Mouse (Mus musculus) left cerebral cortex, adult 11 months (tissue): ENCODE data around the gene Brs3.
A peak's percentile ranks its signal among the peaks of the same experiment; 100 is the strongest.

Experiments used
- DNase-seq: peaks from one replicate; pipeline ENCODE4 v3.0.0; 2022; ENCODE audit warnings: low spot score

Brs3 gene

GRCm38 (mm10) chrX:57042774-57043173 is at the start of gene Brs3:
Gene Brs3 (plus strand): TSS chrX:57043074.
- no peak for DNase-seq

GRCm38 (mm10) chrX:57012891-57013290 is 30.0 kb upstream of the Brs3 start:
- DNase-seq = no peak

- DNase-seq = no peak
These were observed 995 bp downstream of the Brs3 start for GRCm38 (mm10) chrX:57043869-57044268.

- DNase-seq = no peak
These were observed 9.9 kb downstream of the Brs3 start for GRCm38 (mm10) chrX:57052848-57053173.

GRCm38 (mm10) chrX:57053174-57053992 is 10.5 kb downstream of the Brs3 start, which contains the start of gene Htatsf1:
Gene Htatsf1 (plus strand): TSS chrX:57053583.
- DNase-seq = peak; percentile 61

GRCm38 (mm10) chrX:57053993-57054385 is 11.1 kb downstream of the Brs3 start:
- DNase-seq = no peak

- no peak for DNase-seq
These were observed 38.6 kb downstream of the Brs3 start for GRCm38 (mm10) chrX:57081496-57081895.

- DNase-seq = no peak
These were observed 44.9 kb downstream of the Brs3 start, which contains the start of gene Vgll1 for GRCm38 (mm10) chrX:57087806-57088205. Gene Vgll1 (plus strand): TSS chrX:57088106.
